Mouse (Mus musculus) intestine, postnatal 0 days (tissue): ENCODE data around the gene Mcmbp. TPM values are rescaled to one million over a fixed set of nuclear protein-coding genes. Genes with fewer than 3 reads are reported as not detected.
A peak's percentile ranks its signal among the peaks of the same experiment; 100 is the strongest.

Experiments
- ATAC-seq: fragments of 200-750 bp; cut with Nextera tagmentation; 2 replicates; pipeline ENCODE4 v1.8.0; 2017; ENCODE audit warnings: mild to moderate bottlenecking, moderate TSS enrichment, moderate library complexity
- H3K27ac ChIP-seq: fragments of 300-500 bp; sonication (generic); 2 replicates; pipeline ENCODE4 v1.5.1; 2014; ENCODE audit warnings: mild to moderate bottlenecking, low read depth, low read length, moderate library complexity
- H3K27me3 ChIP-seq: fragments of 300-500 bp; sonication (generic); replicated peaks from 2 replicates; pipeline ENCODE4 v1.6.1; 2014; ENCODE audit warnings: low read length, mixed read lengths; ENCODE audit not compliant: control insufficient read depth, insufficient read depth
- H3K36me3 ChIP-seq: fragments of 300-500 bp; sonication (generic); 2 replicates; pipeline ENCODE4 v1.6.1; 2014; ENCODE audit warnings: mild to moderate bottlenecking, moderate library complexity; ENCODE audit not compliant: control insufficient read depth, insufficient read depth
- H3K4me1 ChIP-seq: fragments of 300-500 bp; sonication (generic); replicated peaks from 2 replicates; pipeline ENCODE4 v1.6.1; 2014; ENCODE audit warnings: antibody characterized with exemption, low read length, mixed read lengths; ENCODE audit not compliant: control insufficient read depth, insufficient read depth
- H3K4me2 ChIP-seq: fragments of 300-500 bp; sonication (generic); replicated peaks from 2 replicates; pipeline ENCODE4 v1.6.1; 2014; ENCODE audit warnings: low read depth, mild to moderate bottlenecking, moderate library complexity
- H3K4me3 ChIP-seq: fragments of 300-500 bp; sonication (generic); 2 replicates; pipeline ENCODE4 v1.5.1; 2014; ENCODE audit warnings: low read depth, low read length
- H3K9ac ChIP-seq: fragments of 300-500 bp; sonication (generic); 2 replicates; pipeline ENCODE4 v1.6.1; 2014; ENCODE audit warnings: mild to moderate bottlenecking, low read depth, low read length
- H3K9me3 ChIP-seq: fragments of 300-500 bp; sonication (generic); 2 replicates; pipeline ENCODE4 v1.6.1; 2016; ENCODE audit warnings: mixed run types; ENCODE audit not compliant: control insufficient read depth
- CTCF ChIP-seq: sonication (generic); IDR thresholded peaks from 2 replicates; pipeline ENCODE4 v1.5.1; 2016; ENCODE audit warnings: low read depth, mild to moderate bottlenecking, control low read depth, antibody characterized with exemption, moderate library complexity
- WGBS: fragments of 180-500 bp; shearing (Covaris S2); extraction: QIAGEN DNeasy Blood & Tissue Kit; methylation state at CpG from one replicate; pipeline ENCODE4 v1.1.7; 2014; 5-methylcytosine and 5-hydroxymethylcytosine counted together
- polyA plus RNA-seq: library from polyadenylated mRNA; unstranded; fragments of >200 nt; fragmentation: Nextera tagmentation; extraction: Ambion mirVana; gene quantifications from 2 replicates; pipeline ENCODE4 v1.2.1, GENCODE M21; 2015

The Mcmbp gene
- polyA plus RNA-seq, 1 experiment from 2014 or later = 25.0 TPM

- 77% methylated on average over 10 of the region's 10 CpGs for WGBS
- Histone ChIP-seq H3K9ac (no peak overlapping the region), H3K4me1 (no peaks in the 10 kb centered on the region), H3K4me2 (no peak overlapping the region), H3K27me3 (no peaks in the 10 kb centered on the region), H3K4me3 (no peak overlapping the region), H3K27ac (no peak overlapping the region), H3K36me3 (peaks cover 40% of the 10 kb centered on the region), H3K9me3 (no peaks in the 10 kb centered on the region)
- no peak for ATAC-seq
- TF ChIP-seq CTCF = no peak
These were observed 45.4 kb downstream of the Mcmbp start for GRCm38 (mm10) chr7:128694848-128695247.

- no peak overlapping the region for H3K9ac ChIP-seq
These were observed 48.1 kb downstream of the Mcmbp start for GRCm38 (mm10) chr7:128692163-128692562.

GRCm38 (mm10) chr7:128690796-128691195, 49.5 kb downstream of the Mcmbp start:
- Histone ChIP-seq H3K4me2 (no peak overlapping the region), H3K27me3 (no peaks in the 10 kb centered on the region), H3K36me3 (peaks cover 24% of the 10 kb centered on the region), H3K27ac (no peak overlapping the region), H3K9me3 (no peaks in the 10 kb centered on the region), H3K4me3 (no peak overlapping the region), H3K4me1 (no peaks in the 10 kb centered on the region), H3K9ac (no peak overlapping the region)
- 64% methylated on average over 7 of the region's 7 CpGs for WGBS
- TF ChIP-seq CTCF = no peak
- no peak for ATAC-seq

More at GRCm38 (mm10) chr7:128692163-128692562, 48.1 kb downstream of the Mcmbp start:
- Histone ChIP-seq H3K27me3 (no peaks in the 10 kb centered on the region), H3K4me3 (no peak overlapping the region), H3K36me3 (peaks cover 21% of the 10 kb centered on the region), H3K9me3 (no peaks in the 10 kb centered on the region), H3K27ac (no peak overlapping the region), H3K4me1 (no peaks in the 10 kb centered on the region), H3K4me2 (no peak overlapping the region)
- WGBS = 90% methylated on average over 7 of the region's 7 CpGs
- no peak for TF ChIP-seq CTCF
- no peak for ATAC-seq

GRCm38 (mm10) chr7:128690070-128690469, 50.2 kb downstream of the Mcmbp start:
- no peaks in the 10 kb centered on the region for H3K27me3 ChIP-seq
- H3K27ac ChIP-seq = no peak overlapping the region
- no peaks in the 10 kb centered on the region for H3K4me1 ChIP-seq
- peak; percentile 59; the same call in 1 of the 2 replicates for ATAC-seq
- H3K9me3 ChIP-seq = no peaks in the 10 kb centered on the region
- peaks cover 31% of the 10 kb centered on the region for H3K36me3 ChIP-seq
- TF ChIP-seq CTCF = peak; percentile 96
- H3K4me2 ChIP-seq = no peak overlapping the region
- H3K4me3 ChIP-seq = no peak overlapping the region
- 20% methylated on average over 7 of the region's 7 CpGs for WGBS
- H3K9ac ChIP-seq = no peak overlapping the region

- Histone ChIP-seq H3K4me2 (no peak overlapping the region), H3K9ac (no peak overlapping the region), H3K9me3 (no peaks in the 10 kb centered on the region), H3K4me3 (no peak overlapping the region), H3K36me3 (peaks cover 26% of the 10 kb centered on the region), H3K27ac (no peak overlapping the region), H3K4me1 (no peaks in the 10 kb centered on the region), H3K27me3 (no peaks in the 10 kb centered on the region)
- no peak for TF ChIP-seq CTCF
- no peak for ATAC-seq
- WGBS = 89% methylated on average over 8 of the region's 8 CpGs
These were observed 50.9 kb downstream of the Mcmbp start for GRCm38 (mm10) chr7:128689347-128689746.

DNA sequence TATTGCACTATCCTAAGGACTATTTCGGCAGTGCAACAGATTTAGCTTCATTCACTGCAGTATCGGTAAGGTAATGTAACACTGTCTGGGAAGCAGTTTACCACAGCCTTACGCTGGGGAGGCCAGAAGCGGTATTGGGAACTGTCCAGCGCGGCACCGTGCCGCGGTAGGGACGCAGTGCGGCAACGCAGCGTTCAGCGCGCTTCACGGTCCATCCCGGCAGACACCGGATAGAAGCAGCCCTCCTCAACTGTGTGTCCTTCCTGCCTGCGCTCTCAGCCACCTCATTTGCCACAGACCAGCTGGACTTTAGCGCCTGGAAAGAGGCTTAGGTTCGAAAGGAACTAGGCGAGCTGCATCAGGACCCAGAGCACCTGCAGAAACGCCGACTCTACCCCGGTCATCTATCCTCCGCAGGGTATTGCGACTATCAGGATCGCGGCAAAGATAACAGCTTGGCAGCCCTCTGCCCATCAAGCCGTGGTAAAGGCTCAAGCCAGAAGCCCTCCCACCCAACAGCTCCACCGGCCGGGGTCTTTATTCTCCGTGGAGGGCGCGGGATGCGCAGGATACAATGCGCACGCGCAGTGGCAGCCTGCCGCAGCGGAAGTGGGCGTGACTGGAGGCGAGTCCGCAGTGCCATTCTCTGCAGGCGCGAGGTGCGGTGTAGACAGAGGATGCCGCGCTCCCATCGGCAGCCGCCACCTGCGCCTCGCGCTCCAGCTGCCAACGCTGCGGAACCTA, 52.3 kb downstream of the Mcmbp start:
- Histone ChIP-seq H3K27ac (no peak overlapping the region), H3K4me2 (peak overlapping the region; percentile 58), H3K9me3 (no peaks in the 10 kb centered on the region), H3K9ac (no peak overlapping the region), H3K4me1 (no peaks in the 10 kb centered on the region), H3K4me3 (peak overlapping the region; percentile 35), H3K36me3 (peaks cover 18% of the 10 kb centered on the region), H3K27me3 (no peaks in the 10 kb centered on the region)
- ATAC-seq = peak; percentile 44
- 51% methylated on average over 56 of the region's 56 CpGs for WGBS
- 0 out of 2 replicates have a peak, but pooled peaks have one; percentile 11 for TF ChIP-seq CTCF
